15 mouse cellular contexts compared by ENCODE assay signal in genomic region chr3:135928184-135928583, GRCm38 (mm10).
A peak's percentile ranks its signal among the peaks of the same experiment; 100 is the strongest.
DNase-seq lines count a peak whose midpoint lies in the region; ATAC-seq and TF ChIP-seq lines count a peak whose summit lies in the region.
"Had no signal": no experiment of that assay in that cellular context is flagged by ENCODE, and none has a peak within 500 bp of the region (broad histone marks: within the 10 kb centered on the region; RNA-seq: fewer than 3 reads in every experiment).

No protein-coding gene starts in this region.

- WGBS in liver, adult 2 months: 85% methylated on average over 4 of the region's 4 CpGs
- 53% methylated on average over 4 of the region's 4 CpGs for WGBS in liver, embryonic 12.5 days (ENCODE audit: insufficient replicate concordance)
- 79% methylated on average over 4 of the region's 4 CpGs for WGBS in stomach, postnatal 0 days

- TF ChIP-seq POLR2A in liver, adult 2 months (IDR thresholded peaks at IDR 0.05; ENCODE audit: extremely low read depth, insufficient read depth, low read length): no peak
- TF ChIP-seq POLR2A in bone marrow macrophage, adult 2 months (IDR thresholded peaks at IDR 0.05; ENCODE audit: borderline replicate concordance, low read depth, low read length): no peak

- no peak overlapping the region for H3K27ac ChIP-seq in liver, adult 2 months (replicated peaks; ENCODE audit: insufficient read depth, low read depth, low read length)
- H3K27ac ChIP-seq in liver, embryonic 12.5 days: no peak overlapping the region
- H3K27ac ChIP-seq in bone marrow macrophage, adult 2 months (ENCODE audit: insufficient read depth, low read depth, low read length): no peak overlapping the region
- H3K27ac ChIP-seq in stomach, postnatal 0 days (replicated peaks): no peak overlapping the region
- H3K27ac ChIP-seq: forebrain, embryonic 13.5 days; lung, embryonic 15.5 days had no signal

- H3K9me3 ChIP-seq in liver, embryonic 12.5 days (replicated peaks): no peaks in the 10 kb centered on the region
- no peaks in the 10 kb centered on the region for H3K9me3 ChIP-seq in stomach, postnatal 0 days (ENCODE audit: control insufficient read depth, low read length)
- H3K9me3 ChIP-seq: forebrain, embryonic 13.5 days; lung, embryonic 15.5 days had no signal

- H3K36me3 ChIP-seq in liver, adult 2 months (ENCODE audit: control insufficient read depth, insufficient read depth, low read length): no peaks in the 10 kb centered on the region
- no peaks in the 10 kb centered on the region for H3K36me3 ChIP-seq in liver, embryonic 12.5 days
- no peaks in the 10 kb centered on the region for H3K36me3 ChIP-seq in stomach, postnatal 0 days (ENCODE audit: control insufficient read depth, insufficient read depth, low read length)
- H3K36me3 ChIP-seq: lung, embryonic 15.5 days had no signal

- H3K9ac ChIP-seq in liver, adult 2 months (ENCODE audit: low read depth, low read length): no peak overlapping the region
- no peak overlapping the region for H3K9ac ChIP-seq in liver, embryonic 12.5 days
- H3K9ac ChIP-seq in stomach, postnatal 0 days (ENCODE audit: low read length): no peak overlapping the region
- H3K9ac ChIP-seq: forebrain, embryonic 13.5 days; lung, embryonic 15.5 days had no signal

- peaks cover 4% of the 10 kb centered on the region for H3K4me1 ChIP-seq in liver, adult 2 months (ENCODE audit: control insufficient read depth, insufficient read depth, low read length)
- no peaks in the 10 kb centered on the region for H3K4me1 ChIP-seq in liver, embryonic 12.5 days
- no peaks in the 10 kb centered on the region for H3K4me1 ChIP-seq in bone marrow macrophage, adult 2 months (ENCODE audit: control insufficient read depth, insufficient read depth, low read length)
- H3K4me1 ChIP-seq in stomach, postnatal 0 days (replicated peaks; ENCODE audit: control insufficient read depth, insufficient read depth): no peaks in the 10 kb centered on the region
- H3K4me1 ChIP-seq: forebrain, embryonic 13.5 days; lung, embryonic 15.5 days had no signal

- no peaks in the 10 kb centered on the region for H3K27me3 ChIP-seq in liver, adult 2 months (ENCODE audit: control insufficient read depth, insufficient read depth, low read length)
- H3K27me3 ChIP-seq in liver, embryonic 12.5 days (replicated peaks): no peaks in the 10 kb centered on the region
- no peaks in the 10 kb centered on the region for H3K27me3 ChIP-seq in stomach, postnatal 0 days (ENCODE audit: control insufficient read depth, insufficient read depth, low read length)
- H3K27me3 ChIP-seq: forebrain, embryonic 13.5 days; lung, embryonic 15.5 days had no signal

- no peaks in the 10 kb centered on the region for H3K79me2 ChIP-seq in liver, adult 2 months (ENCODE audit: control insufficient read depth, insufficient read depth, low read length)

- no peak for TF ChIP-seq CTCF in liver, adult 2 months (IDR thresholded peaks at IDR 0.05; ENCODE audit: low read depth, low read length)
- TF ChIP-seq CTCF in bone marrow macrophage, adult 2 months (IDR thresholded peaks at IDR 0.05; ENCODE audit: low read depth, low read length): peak; percentile 40; the same call in 1 of the 2 replicates
- peak; percentile 48 for TF ChIP-seq CTCF in stomach, postnatal 0 days (IDR thresholded peaks at IDR 0.05; ENCODE audit: low read depth)

- TF ChIP-seq EP300 in stomach, postnatal 0 days (optimal IDR thresholded peaks at IDR 0.05): no peak

- H3K4me3 ChIP-seq in liver, adult 2 months (ENCODE audit: insufficient read depth, low read depth, low read length): no peak overlapping the region
- H3K4me3 ChIP-seq in liver, embryonic 12.5 days: no peak overlapping the region
- H3K4me3 ChIP-seq in bone marrow macrophage, adult 2 months (ENCODE audit: insufficient read depth, low read length): no peak overlapping the region
- H3K4me3 ChIP-seq in stomach, postnatal 0 days (ENCODE audit: low read depth, low read length): no peak overlapping the region
- H3K4me3 ChIP-seq: forebrain, embryonic 13.5 days; lung, embryonic 15.5 days had no signal

- H3K4me2 ChIP-seq in liver, embryonic 12.5 days: no peak overlapping the region
- no peak overlapping the region for H3K4me2 ChIP-seq in stomach, postnatal 0 days (replicated peaks; ENCODE audit: low read depth)
- H3K4me2 ChIP-seq: forebrain, embryonic 13.5 days; heart, embryonic 11.5 days; lung, embryonic 15.5 days had no signal

- peak; percentile 27 for DNase-seq in CD4-positive, CD25-positive, alpha-beta regulatory T cell, adult 2 months (ENCODE audit: low read depth, low spot score)
- DNase-seq in liver, adult 2 months (ENCODE audit: extremely low read depth, low read depth, low spot score): peak; percentile 25
- no peak for DNase-seq in stomach, postnatal 0 days (ENCODE audit: low spot score)
- DNase-seq in heart, adult 11 months: no peak
- DNase-seq in spleen, postnatal 14 days (ENCODE audit: low spot score in 2 of 2): no peak
- DNase-seq: adrenal gland, adult 8-10 months; cerebellum, postnatal 25 days; layer of hippocampus, adult 9-11 months; right cerebral cortex, postnatal 25 days had no signal

- no peak for ATAC-seq in CD4-positive, CD25-positive, alpha-beta regulatory T cell, adult 4 months
- no peak for ATAC-seq in liver, embryonic 12.5 days
- no peak for ATAC-seq in stomach, postnatal 0 days (ENCODE audit: low FRiP score, low TSS enrichment)
- ATAC-seq: forebrain, embryonic 13.5 days had no signal

Comparison
In these comparisons a context has a peak if more than half of its experiments do, and no peak if none do; other contexts are left out.
1. DNase-seq: peak in CD4-positive, CD25-positive, alpha-beta regulatory T cell, adult 2 months (single experiment) and liver, adult 2 months (single experiment); none in stomach, postnatal 0 days (single experiment), heart, adult 11 months (single experiment) and spleen, postnatal 14 days (0 of 2).